In the genomic region with DNA sequence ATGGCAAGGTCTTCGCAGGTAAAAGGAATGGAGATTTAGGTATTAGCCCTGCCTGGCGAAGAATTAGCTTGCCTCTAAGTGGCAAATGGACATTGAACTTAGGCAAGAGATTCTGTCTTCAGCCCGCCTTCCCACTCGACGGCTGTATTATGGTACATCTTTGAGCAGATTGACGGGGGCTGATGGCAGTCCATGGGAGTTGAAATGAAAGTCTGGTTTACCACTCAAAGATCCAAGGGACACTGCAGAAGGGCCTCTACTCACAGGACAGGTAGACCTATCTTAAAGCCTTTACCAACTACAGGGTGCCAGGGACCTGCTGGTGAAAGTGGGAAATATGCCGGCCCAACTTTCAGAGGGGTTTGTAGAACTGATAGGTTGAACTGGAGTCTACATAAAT, we compare ENCODE assay signal across 8 mouse cellular contexts. TPM values are rescaled to one million over a fixed set of nuclear protein-coding genes. Genes with fewer than 3 reads are reported as not detected.
DNase-seq lines count a peak whose midpoint lies in the region; ATAC-seq lines count a peak whose summit lies in the region.

No protein-coding gene starts in this region.

- no peak for ATAC-seq in lung, embryonic 16.5 days (ENCODE audit: low read depth)
- no peak for ATAC-seq in embryonic facial prominence, embryonic 14.5 days (ENCODE audit: low read depth)
- ATAC-seq in limb, embryonic 12.5 days (ENCODE audit: insufficient number of reproducible peaks, insufficient read depth, low FRiP score, low TSS enrichment, low read depth): no peak

- peak overlapping the region; percentile 82 for H3K27ac ChIP-seq in lung, embryonic 16.5 days (ENCODE audit: low read length)
- peak overlapping the region; percentile 84; the same call in 1 of the 2 replicates for H3K27ac ChIP-seq in embryonic facial prominence, embryonic 14.5 days (replicated peaks; ENCODE audit: low read depth, low read length)
- H3K27ac ChIP-seq in limb, embryonic 12.5 days: peak overlapping the region; percentile 92

- H3K36me3 ChIP-seq in lung, embryonic 16.5 days (ENCODE audit: control insufficient read depth, insufficient read depth, low read length): peaks cover 8% of the 10 kb centered on the region; the same call in 1 of the 2 replicates
- peaks cover 21% of the 10 kb centered on the region for H3K36me3 ChIP-seq in embryonic facial prominence, embryonic 14.5 days (ENCODE audit: control insufficient read depth, insufficient read depth, low read length)
- H3K36me3 ChIP-seq in limb, embryonic 12.5 days: peaks cover 42% of the 10 kb centered on the region

- no peak for DNase-seq in lung, postnatal 4 days
- DNase-seq in embryonic facial prominence, embryonic 14.5 days (ENCODE audit: low spot score): no peak
- peak; percentile 9 for DNase-seq in retina, postnatal 1 day
- DNase-seq in left cerebral cortex, postnatal 14 days (ENCODE audit: low spot score in 2 of 2): no peak
- DNase-seq in spleen, postnatal 14 days (ENCODE audit: low spot score in 2 of 2): no peak
- DNase-seq in urinary bladder, adult 18-20 months (ENCODE audit: low spot score in 2 of 2): no peak

- H3K4me1 ChIP-seq in lung, embryonic 16.5 days (replicated peaks; ENCODE audit: control insufficient read depth, insufficient read depth, low read length): peaks cover 13% of the 10 kb centered on the region
- peaks cover 3% of the 10 kb centered on the region; the same call in 1 of the 2 replicates for H3K4me1 ChIP-seq in embryonic facial prominence, embryonic 14.5 days (ENCODE audit: control insufficient read depth, insufficient read depth, low read length)
- peaks cover 14% of the 10 kb centered on the region for H3K4me1 ChIP-seq in limb, embryonic 12.5 days (replicated peaks)

- no peaks in the 10 kb centered on the region for H3K9me3 ChIP-seq in lung, embryonic 16.5 days (ENCODE audit: control insufficient read depth, low read length)
- no peaks in the 10 kb centered on the region for H3K9me3 ChIP-seq in embryonic facial prominence, embryonic 14.5 days (ENCODE audit: control insufficient read depth, low read length)
- no peaks in the 10 kb centered on the region for H3K9me3 ChIP-seq in limb, embryonic 12.5 days

- H3K4me3 ChIP-seq in lung, embryonic 16.5 days (ENCODE audit: low read length): peak overlapping the region; percentile 96
- peak overlapping the region; percentile 60 for H3K4me3 ChIP-seq in embryonic facial prominence, embryonic 14.5 days (ENCODE audit: low read depth, low read length)
- peak overlapping the region; percentile 73 for H3K4me3 ChIP-seq in limb, embryonic 12.5 days (replicated peaks)

- H3K9ac ChIP-seq in lung, embryonic 16.5 days (ENCODE audit: low read length): peak overlapping the region; percentile 93
- H3K9ac ChIP-seq in embryonic facial prominence, embryonic 14.5 days (ENCODE audit: low read depth, low read length): peak overlapping the region; percentile 84
- peak overlapping the region; percentile 86 for H3K9ac ChIP-seq in limb, embryonic 12.5 days (replicated peaks)

- peak overlapping the region; percentile 88 for H3K4me2 ChIP-seq in lung, embryonic 16.5 days (ENCODE audit: low read depth, low read length)
- peak overlapping the region; percentile 87 for H3K4me2 ChIP-seq in embryonic facial prominence, embryonic 14.5 days (ENCODE audit: low read depth, low read length)
- H3K4me2 ChIP-seq in limb, embryonic 12.5 days: peak overlapping the region; percentile 82

- intact Hi-C loops in left cerebral cortex, postnatal 14 days (cut with DNase I): loop anchor here (5.0 to 10.0 kb wide), 2 partner anchors 67 to 124 kb away; a partner anchor contains a TSS

- no peaks in the 10 kb centered on the region for H3K27me3 ChIP-seq in lung, embryonic 16.5 days (ENCODE audit: control insufficient read depth, insufficient read depth, low read depth, low read length)
- H3K27me3 ChIP-seq in embryonic facial prominence, embryonic 14.5 days (replicated peaks; ENCODE audit: control insufficient read depth, insufficient read depth, low read length): no peaks in the 10 kb centered on the region
- no peaks in the 10 kb centered on the region for H3K27me3 ChIP-seq in limb, embryonic 12.5 days

- 8% methylated on average over 7 of the region's 7 CpGs for WGBS in lung, embryonic 16.5 days
- 16% methylated on average over 7 of the region's 7 CpGs for WGBS in embryonic facial prominence, embryonic 14.5 days
- WGBS in limb, embryonic 12.5 days: 14% methylated on average over 7 of the region's 7 CpGs

RNA-seq across cellular contexts. Expression of a gene that starts 0.9 kb away (rescaled TPM):
- polyA plus RNA-seq in lung, embryonic 16.5 days (2015; fragmentation: Nextera tagmentation; extraction: Ambion mirVana): 110 and 123 TPM in 2 replicates
- polyA plus RNA-seq in embryonic facial prominence, embryonic 14.5 days (2014; fragmentation: Nextera tagmentation; extraction: Ambion mirVana): 103 and 119 TPM in 2 replicates
- 207 and 209 TPM in 2 replicates for polyA plus RNA-seq in limb, embryonic 12.5 days (2016; fragmentation: Nextera tagmentation; extraction: Ambion mirVana)
- total RNA-seq in left cerebral cortex, postnatal 14 days (2021): 10 to 100 TPM; 72.6 to 75.1 TPM

RNA-seq across cellular contexts. Expression of a gene that starts 7.5 kb away (rescaled TPM):
- 30.9 and 34.5 TPM in 2 replicates for polyA plus RNA-seq in lung, embryonic 16.5 days (2015; fragmentation: Nextera tagmentation; extraction: Ambion mirVana)
- polyA plus RNA-seq in embryonic facial prominence, embryonic 14.5 days (2014; fragmentation: Nextera tagmentation; extraction: Ambion mirVana): 33.0 and 35.0 TPM in 2 replicates
- polyA plus RNA-seq in limb, embryonic 12.5 days (2016; fragmentation: Nextera tagmentation; extraction: Ambion mirVana): 45.1 and 54.3 TPM in 2 replicates
- total RNA-seq in left cerebral cortex, postnatal 14 days (2021): 10 to 100 TPM; 19.2 to 21.7 TPM

RNA-seq across cellular contexts. Expression of a gene that starts 60.0 kb away (rescaled TPM):
- 4.3 TPM in 2 replicates for polyA plus RNA-seq in lung, embryonic 16.5 days (2015; fragmentation: Nextera tagmentation; extraction: Ambion mirVana)
- polyA plus RNA-seq in embryonic facial prominence, embryonic 14.5 days (2014; fragmentation: Nextera tagmentation; extraction: Ambion mirVana): 25.6 and 26.7 TPM in 2 replicates
- polyA plus RNA-seq in limb, embryonic 12.5 days (2016; fragmentation: Nextera tagmentation; extraction: Ambion mirVana): 9.6 and 11.4 TPM in 2 replicates
- 1 to 10 TPM; 9.1 to 9.4 TPM for total RNA-seq in left cerebral cortex, postnatal 14 days (2021)
